Mouse (Mus musculus) C2C12 (cell line): ENCODE measurements around the gene Sh3tc1.

Source experiments
- CTCF ChIP-seq: IDR thresholded peaks from one replicate; pipeline ENCODE4 v1.5.1; 2011; ENCODE audit not compliant: control insufficient read depth, insufficient read depth, insufficient read length
- MYOG ChIP-seq: IDR thresholded peaks from one replicate; pipeline ENCODE4 v1.6.1; 2011; ENCODE audit not compliant: control insufficient read depth, insufficient read length; ENCODE audit errors: extremely low read depth
- USF1 ChIP-seq: IDR thresholded peaks from one replicate; pipeline ENCODE4 v1.6.1; 2011; ENCODE audit warnings: low read depth, mild to moderate bottlenecking, control low read depth, moderate library complexity

DNA sequence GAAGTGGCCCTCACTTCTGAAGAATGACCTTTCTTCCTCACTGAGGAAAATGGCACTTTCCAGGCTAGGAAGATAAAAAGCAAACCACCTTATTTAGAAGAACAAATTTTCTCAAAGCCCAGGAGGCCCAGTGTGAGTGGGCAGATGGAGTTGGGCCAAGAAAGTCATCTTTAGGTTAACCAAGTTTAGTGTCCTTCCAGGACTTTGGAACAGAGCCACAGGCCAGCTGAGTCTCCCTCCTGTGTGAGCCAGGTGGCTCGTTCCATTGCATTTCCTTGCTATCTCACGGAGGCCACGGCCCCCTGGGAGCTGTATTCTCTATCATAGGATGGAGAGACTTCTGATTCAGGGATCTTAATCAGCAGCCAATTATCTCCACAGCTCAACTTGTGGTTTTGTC is 28.9 kb downstream of the Sh3tc1 start:
- no peak for TF ChIP-seq USF1
- TF ChIP-seq CTCF = no peak
- TF ChIP-seq MYOG = no peak
